Mouse (Mus musculus): ENCODE results near the gene Sesn2. TPM values are rescaled to one million over a fixed set of nuclear protein-coding genes. Genes with fewer than 3 reads are reported as not detected.

Gene Sesn2
- polyA plus RNA-seq, 1 experiment from 2014 or later: 18.1 TPM

- no peak overlapping the region for H3K9ac ChIP-seq (ENCODE audit: low read depth, low read length)
- H3K27me3 ChIP-seq (ENCODE audit: insufficient read depth, low read length): no peaks in the 10 kb centered on the region
- DNase-seq (ENCODE audit: low spot score) (no peak), ATAC-seq (replicated peaks; ENCODE audit: low FRiP score, low read depth) (no peak)
- peaks cover 4% of the 10 kb centered on the region; the same call in 1 of the 2 replicates for H3K4me1 ChIP-seq (replicated peaks; ENCODE audit: insufficient read depth, low read length)
- peaks cover 33% of the 10 kb centered on the region for H3K36me3 ChIP-seq (ENCODE audit: insufficient read depth, low read length)
- no peaks in the 10 kb centered on the region for H3K9me3 ChIP-seq (replicated peaks; ENCODE audit: low read length)
- 94% methylated on average over 5 of the region's 5 CpGs for WGBS
- no peak overlapping the region for H3K27ac ChIP-seq
- no peak for TF ChIP-seq CTCF (IDR thresholded peaks at IDR 0.05; ENCODE audit: low read depth)
- no peak overlapping the region for H3K4me2 ChIP-seq (ENCODE audit: low read length)
- no peak overlapping the region for H3K4me3 ChIP-seq (replicated peaks; ENCODE audit: low read depth, low read length)
Observed at GRCm38 (mm10) chr4:132539481-132539880, 29.2 kb upstream of the Sesn2 start.

DNA sequence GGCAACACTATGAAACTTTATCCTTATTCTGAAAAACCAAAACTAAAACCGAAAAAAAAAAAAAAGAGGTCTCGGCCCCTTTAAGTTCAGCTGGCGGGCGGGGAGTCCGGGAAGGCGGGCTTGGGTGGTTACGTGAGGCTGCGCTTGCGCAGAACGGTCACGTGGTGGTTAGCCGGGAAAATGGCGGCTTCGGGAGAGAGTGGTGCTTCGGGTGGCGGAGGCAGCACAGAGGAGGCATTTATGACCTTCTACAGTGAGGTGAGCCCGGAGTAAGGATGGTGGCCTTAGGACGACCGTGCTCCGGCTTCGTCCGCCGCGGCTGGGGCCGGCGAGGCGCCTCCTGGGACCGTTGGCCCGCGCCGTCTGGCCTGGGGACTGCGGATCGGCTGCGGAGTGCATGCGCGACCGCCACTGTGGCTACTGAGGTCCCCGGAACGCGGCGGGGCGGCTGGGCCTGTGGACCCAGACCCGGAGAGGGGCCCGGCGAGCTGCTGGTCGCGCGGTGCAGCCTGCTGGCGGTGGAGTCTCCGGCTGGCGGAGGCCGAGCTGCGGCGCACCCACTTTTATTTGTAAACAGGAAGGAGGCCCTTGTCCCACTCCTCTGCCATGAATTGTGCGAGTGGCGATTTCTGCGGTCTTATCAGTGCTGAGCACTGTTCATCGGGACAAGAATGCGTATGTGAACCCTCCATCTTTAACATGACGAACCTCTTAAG is 25.3 kb upstream of the Sesn2 start, which contains the start of gene Dnajc8:
Gene Dnajc8, plus strand, starts transcription at position 145 of the 716 bp plus-strand sequence.
- Histone ChIP-seq H3K9ac (ENCODE audit: low read depth, low read length) (peak within 1 kb of the TSS; percentile 96), H3K27ac (peak within 1 kb of the TSS; percentile 90), H3K9me3 (replicated peaks; ENCODE audit: low read length) (no peaks in the 10 kb centered on the region), H3K4me2 (ENCODE audit: low read length) (peak within 1 kb of the TSS; percentile 86), H3K36me3 (ENCODE audit: insufficient read depth, low read length) (peaks cover 11% of the 10 kb centered on the region; the same call in 1 of the 2 replicates), H3K4me1 (replicated peaks; ENCODE audit: insufficient read depth, low read length) (peaks cover 7% of the 10 kb centered on the region; the same call in 1 of the 2 replicates), H3K4me3 (replicated peaks; ENCODE audit: low read depth, low read length) (peak within 1 kb of the TSS; percentile 95), H3K27me3 (ENCODE audit: insufficient read depth, low read length) (no peaks in the 10 kb centered on the region)
- WGBS: under 1% methylated on average over 60 of the region's 60 CpGs
- peak; percentile 97 for DNase-seq (ENCODE audit: low spot score)
- no peak for TF ChIP-seq CTCF (IDR thresholded peaks at IDR 0.05; ENCODE audit: low read depth)
- ATAC-seq (replicated peaks; ENCODE audit: low FRiP score, low read depth): peak; percentile 70

- Histone ChIP-seq H3K4me2 (ENCODE audit: low read length) (peak within 1 kb of the TSS; percentile 95), H3K27me3 (ENCODE audit: insufficient read depth, low read length) (no peaks in the 10 kb centered on the region), H3K4me3 (replicated peaks; ENCODE audit: low read depth, low read length) (peak within 1 kb of the TSS; percentile 84), H3K27ac (peak within 1 kb of the TSS; percentile 96), H3K9me3 (replicated peaks; ENCODE audit: low read length) (no peaks in the 10 kb centered on the region), H3K36me3 (ENCODE audit: insufficient read depth, low read length) (peaks cover 12% of the 10 kb centered on the region; the same call in 1 of the 2 replicates), H3K9ac (ENCODE audit: low read depth, low read length) (peak within 1 kb of the TSS; percentile 87), H3K4me1 (replicated peaks; ENCODE audit: insufficient read depth, low read length) (peaks cover 7% of the 10 kb centered on the region; the same call in 1 of the 2 replicates)
- WGBS: under 1% methylated on average over 63 of the region's 63 CpGs
- no peak for TF ChIP-seq CTCF (IDR thresholded peaks at IDR 0.05; ENCODE audit: low read depth)
- DNase-seq (ENCODE audit: low spot score) (peak; percentile 98), ATAC-seq (replicated peaks; ENCODE audit: low FRiP score, low read depth) (peak; percentile 82)
Observed at GRCm38 (mm10) chr4:132532981-132533916, 22.9 kb upstream of the Sesn2 start, which contains the start of gene Atpif1. Gene Atpif1, minus strand, starts transcription at chr4:132533659.

- Histone ChIP-seq H3K4me1 (replicated peaks; ENCODE audit: insufficient read depth, low read length) (peaks cover 7% of the 10 kb centered on the region; the same call in 1 of the 2 replicates), H3K9me3 (replicated peaks; ENCODE audit: low read length) (no peaks in the 10 kb centered on the region), H3K27ac (peak overlapping the region; percentile 96), H3K4me3 (replicated peaks; ENCODE audit: low read depth, low read length) (peak overlapping the region; percentile 84), H3K9ac (ENCODE audit: low read depth, low read length) (peak overlapping the region; percentile 87), H3K36me3 (ENCODE audit: insufficient read depth, low read length) (peaks cover 12% of the 10 kb centered on the region; the same call in 1 of the 2 replicates), H3K27me3 (ENCODE audit: insufficient read depth, low read length) (no peaks in the 10 kb centered on the region), H3K4me2 (ENCODE audit: low read length) (peak overlapping the region; percentile 95)
- 3% methylated on average over 5 of the region's 5 CpGs for WGBS
- 0 out of 2 replicates have a peak, but pooled peaks have one; percentile 15 for ATAC-seq (replicated peaks; ENCODE audit: low FRiP score, low read depth)
- peak; percentile 56 for DNase-seq (ENCODE audit: low spot score)
- TF ChIP-seq CTCF (IDR thresholded peaks at IDR 0.05; ENCODE audit: low read depth): no peak
Observed at GRCm38 (mm10) chr4:132532496-132532895, 22.2 kb upstream of the Sesn2 start.

- no peaks in the 10 kb centered on the region for H3K27me3 ChIP-seq (ENCODE audit: insufficient read depth, low read length)
- DNase-seq (ENCODE audit: low spot score) (no peak), ATAC-seq (replicated peaks; ENCODE audit: low FRiP score, low read depth) (no peak)
- WGBS: 91% methylated on average over 20 of the region's 20 CpGs
- H3K4me1 ChIP-seq (replicated peaks; ENCODE audit: insufficient read depth, low read length): peaks cover 3% of the 10 kb centered on the region; the same call in 1 of the 2 replicates
- H3K36me3 ChIP-seq (ENCODE audit: insufficient read depth, low read length): peaks cover 12% of the 10 kb centered on the region; the same call in 1 of the 2 replicates
- no peak overlapping the region for H3K4me2 ChIP-seq (ENCODE audit: low read length)
- no peak overlapping the region for H3K27ac ChIP-seq
- no peak overlapping the region for H3K9ac ChIP-seq (ENCODE audit: low read depth, low read length)
- no peaks in the 10 kb centered on the region for H3K9me3 ChIP-seq (replicated peaks; ENCODE audit: low read length)
- no peak overlapping the region for H3K4me3 ChIP-seq (replicated peaks; ENCODE audit: low read depth, low read length)
- no peak for TF ChIP-seq CTCF (IDR thresholded peaks at IDR 0.05; ENCODE audit: low read depth)
Observed at GRCm38 (mm10) chr4:132530033-132530804, 19.9 kb upstream of the Sesn2 start.

Data from kidney, postnatal 0 days (tissue).